Mouse (Mus musculus): ENCODE measurements at regions not wholly inside any gene's neighbourhood (a gene's known extent, or its start where the extent isn't known, plus 50 kb on each side); places are given as distances from the start of the nearest gene placed in this dataset.

DNA sequence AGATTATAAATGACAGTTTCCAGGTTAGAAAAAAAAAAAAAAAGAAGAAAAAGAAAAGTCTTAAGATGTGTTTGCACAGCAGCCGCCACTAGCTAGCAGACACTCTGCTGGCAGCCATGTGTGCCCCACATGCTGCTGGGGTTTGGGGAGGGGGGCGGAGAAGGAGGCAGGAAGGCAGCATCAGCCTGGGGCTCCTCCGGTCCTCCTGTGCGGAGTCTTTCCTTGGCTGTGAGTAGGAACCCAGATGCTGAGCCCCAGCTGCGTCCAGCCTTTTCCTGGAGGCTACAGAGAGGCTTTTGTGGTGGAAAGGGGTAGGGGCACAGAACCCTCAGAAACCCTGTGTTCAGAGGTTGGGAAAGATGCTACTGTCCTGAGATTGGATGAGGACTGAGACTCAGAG, 169.0 kb downstream of the Gadd45g start:
- DNase-seq (ENCODE audit: low spot score), result no peak

DNA sequence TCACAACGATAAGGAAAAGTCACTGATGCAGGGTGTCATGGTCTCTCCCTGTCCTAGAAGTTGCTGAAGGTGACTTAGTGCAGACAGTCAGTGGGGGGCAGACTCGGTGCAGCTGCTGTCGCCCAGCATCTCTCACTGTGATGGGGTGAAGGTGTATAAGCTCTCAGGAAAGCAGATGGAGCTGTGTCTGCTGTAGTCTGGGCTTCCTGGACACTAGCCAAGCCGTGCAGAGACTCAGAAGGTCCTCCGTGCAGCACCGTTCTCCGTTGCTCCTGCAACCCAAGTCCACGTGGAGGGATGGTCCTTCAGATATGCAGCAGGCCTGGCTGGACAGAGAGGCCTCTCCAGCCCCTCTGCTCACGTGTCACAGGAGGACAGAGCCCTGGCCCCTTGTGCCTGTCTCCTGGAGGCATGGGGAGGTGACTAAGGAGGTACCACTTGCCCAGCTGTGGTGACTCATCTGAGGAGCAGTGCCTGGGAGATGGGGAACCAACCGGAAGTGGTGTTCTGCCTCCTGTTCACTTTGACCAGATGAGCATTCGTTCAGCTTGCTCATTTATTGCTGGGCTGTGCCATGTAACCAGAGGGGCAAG, 171.2 kb downstream of the Gadd45g start:
- DNase-seq (ENCODE audit: low spot score), result no peak

DNA sequence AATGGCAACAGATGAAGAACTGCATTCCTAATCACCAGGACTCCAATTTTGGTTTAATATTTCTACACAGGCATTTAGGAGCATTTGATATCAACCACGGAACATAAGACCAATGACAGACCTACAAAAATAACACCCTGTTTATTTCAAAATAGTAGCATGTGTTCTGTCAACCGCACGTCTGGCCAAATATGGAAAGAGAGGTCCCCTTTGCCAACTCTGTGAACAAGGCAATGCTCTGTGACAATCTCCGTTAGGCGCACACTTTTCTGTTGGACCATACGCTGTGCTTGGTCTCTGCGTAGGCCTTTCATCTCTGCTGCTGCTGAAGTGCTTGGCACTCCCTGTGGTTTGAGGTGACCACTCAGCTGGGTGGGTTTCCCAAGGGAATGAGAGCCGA, 173.2 kb downstream of the Gadd45g start:
- DNase-seq (ENCODE audit: low spot score), result peak; percentile 33

DNA sequence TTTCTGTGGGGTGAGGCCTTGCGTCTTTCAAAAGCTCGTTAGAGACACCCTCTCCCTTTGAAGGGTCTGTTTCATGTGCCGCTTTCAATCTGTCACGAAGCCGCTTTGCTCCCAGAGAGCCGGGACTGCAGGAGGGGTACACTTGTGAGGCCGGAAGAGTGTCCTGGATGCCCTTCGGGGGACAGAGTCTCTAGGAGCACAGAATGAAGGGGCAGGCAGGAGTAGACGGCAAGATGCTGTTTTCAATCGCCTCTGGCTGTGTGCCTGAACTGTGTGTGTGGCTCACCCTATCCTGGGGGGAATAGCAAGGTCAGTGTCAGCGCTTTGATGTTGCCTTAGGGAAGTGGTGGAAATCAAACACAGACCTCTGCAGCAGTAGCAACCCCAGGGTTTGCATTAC, 174.7 kb downstream of the Gadd45g start:
- DNase-seq (ENCODE audit: low spot score), result no peak

DNA sequence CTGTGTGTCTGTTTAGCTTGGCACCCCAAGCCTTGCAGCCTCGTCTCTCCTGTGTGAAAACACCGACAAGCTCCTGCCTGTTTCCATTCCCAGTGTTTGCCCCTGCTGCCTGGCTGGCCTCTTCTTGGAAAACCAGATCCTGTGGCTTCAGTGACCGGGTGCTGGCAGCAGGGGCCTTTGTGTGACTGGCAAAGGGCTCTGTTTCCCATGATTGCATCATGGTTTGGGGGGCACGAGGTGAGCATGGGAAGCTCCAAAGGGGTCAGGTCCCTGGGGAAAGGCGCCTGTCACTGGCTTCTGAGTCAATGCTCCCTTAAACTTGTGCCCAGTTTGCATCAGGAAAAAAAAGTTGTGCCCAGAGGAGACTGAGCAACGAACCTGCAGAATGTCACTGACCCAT, 175.3 kb downstream of the Gadd45g start:
- DNase-seq (ENCODE audit: low spot score), result no peak

GRCm38 (mm10) chr13:52022529-52022928, 176.1 kb downstream of the Gadd45g start:
- no peak for DNase-seq (ENCODE audit: low spot score)

DNA sequence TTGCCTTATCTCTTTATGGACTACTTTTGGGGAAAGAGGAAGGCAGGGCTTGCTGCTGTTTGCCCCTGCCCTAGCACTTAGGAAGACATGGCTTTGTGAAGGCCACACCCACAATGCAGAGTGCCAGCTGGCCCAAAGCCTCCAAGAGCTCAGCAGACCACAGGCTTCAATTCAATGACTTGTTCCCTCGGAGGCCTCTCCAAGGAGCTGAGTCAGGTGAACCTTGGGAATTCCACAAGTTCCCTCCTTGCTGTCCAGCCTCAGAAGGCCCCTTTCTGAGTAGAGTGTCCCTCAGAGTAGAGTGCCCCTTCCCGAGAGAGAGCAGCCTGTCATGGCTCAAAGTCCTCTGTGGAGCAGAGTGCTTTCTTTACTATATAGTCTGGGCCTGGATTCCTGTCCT, 177.9 kb downstream of the Gadd45g start:
- DNase-seq (ENCODE audit: low spot score), result no peak

GRCm38 (mm10) chr13:52024832-52025481, 178.5 kb downstream of the Gadd45g start:
- no peak for DNase-seq (ENCODE audit: low spot score)

- DNase-seq (ENCODE audit: low spot score), result no peak
Observed at GRCm38 (mm10) chr13:52025482-52025848, 179.0 kb downstream of the Gadd45g start.

DNA sequence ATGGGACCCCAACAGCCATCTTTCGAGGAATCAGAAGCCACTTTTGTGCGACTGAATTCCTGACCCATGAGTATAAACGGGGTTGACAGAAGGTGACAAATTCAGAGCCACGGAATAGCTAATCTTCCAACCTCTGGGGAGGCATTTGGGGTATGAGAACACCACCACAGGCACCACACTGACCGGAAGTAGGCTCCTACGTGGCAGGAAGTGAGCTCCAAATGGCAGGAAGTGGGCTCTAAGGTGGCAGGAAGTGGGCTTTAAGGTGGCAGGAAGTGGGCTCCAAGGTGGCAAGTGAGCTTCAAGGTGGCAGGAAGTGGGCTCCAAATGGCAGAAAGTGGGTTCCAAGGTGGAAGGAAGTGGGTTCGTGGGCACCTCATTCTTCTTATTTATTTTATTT, 179.8 kb downstream of the Gadd45g start:
- no peak for DNase-seq (ENCODE audit: low spot score)

DNA sequence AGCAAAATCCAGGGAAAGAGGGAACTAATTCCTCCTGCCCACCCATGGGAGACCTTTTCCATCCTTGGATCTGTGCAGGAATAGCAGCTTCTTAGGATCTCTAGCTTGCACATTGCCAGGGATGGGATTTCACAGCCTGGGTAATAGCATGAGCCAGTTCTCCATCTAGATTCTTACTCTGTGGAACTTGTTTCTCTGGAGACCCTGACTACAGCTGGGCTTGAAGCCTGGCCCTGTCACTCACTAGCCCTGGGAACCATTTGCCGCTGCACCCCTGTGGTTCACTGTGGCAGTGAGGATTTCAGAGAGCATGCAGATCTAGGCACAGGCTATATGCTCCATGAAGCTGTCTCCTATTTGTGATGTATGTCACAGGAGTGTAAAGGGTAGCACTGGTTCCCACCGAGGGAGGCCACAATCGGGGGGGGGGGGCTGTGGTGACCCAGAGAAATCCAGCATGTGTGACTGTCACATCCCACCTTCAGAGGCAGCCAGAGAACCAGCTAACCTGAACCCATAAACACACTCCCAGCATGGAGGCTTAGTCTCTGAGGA, 183.5 kb downstream of the Gadd45g start:
- DNase-seq (ENCODE audit: low spot score), result no peak

DNA sequence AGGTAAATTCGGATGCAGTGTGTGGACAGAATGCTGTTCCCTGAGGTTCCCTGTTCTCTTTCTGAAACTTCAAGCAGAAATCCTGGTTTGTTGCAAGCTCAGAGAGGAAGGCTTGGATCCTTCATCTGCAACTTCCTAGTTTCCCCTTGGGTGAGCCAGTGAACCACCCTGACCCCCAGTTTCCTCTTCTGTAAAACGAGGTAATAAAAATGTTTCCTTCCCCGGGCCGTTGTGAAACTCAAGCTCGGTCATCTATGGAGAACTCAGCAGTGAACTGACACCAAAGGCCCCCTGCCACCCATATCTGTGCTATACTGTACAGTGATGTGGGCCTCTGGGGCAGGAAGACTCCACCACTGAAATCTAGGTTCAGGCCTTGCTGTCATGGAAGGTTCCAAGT, 185.0 kb downstream of the Gadd45g start:
- no peak for DNase-seq (ENCODE audit: low spot score)

GRCm38 (mm10) chr13:52035731-52036130, 189.3 kb downstream of the Gadd45g start:
- no peak for DNase-seq (ENCODE audit: low spot score)

- DNase-seq (ENCODE audit: low spot score), result no peak
Observed at GRCm38 (mm10) chr13:52036351-52036750, 189.9 kb downstream of the Gadd45g start.

DNA sequence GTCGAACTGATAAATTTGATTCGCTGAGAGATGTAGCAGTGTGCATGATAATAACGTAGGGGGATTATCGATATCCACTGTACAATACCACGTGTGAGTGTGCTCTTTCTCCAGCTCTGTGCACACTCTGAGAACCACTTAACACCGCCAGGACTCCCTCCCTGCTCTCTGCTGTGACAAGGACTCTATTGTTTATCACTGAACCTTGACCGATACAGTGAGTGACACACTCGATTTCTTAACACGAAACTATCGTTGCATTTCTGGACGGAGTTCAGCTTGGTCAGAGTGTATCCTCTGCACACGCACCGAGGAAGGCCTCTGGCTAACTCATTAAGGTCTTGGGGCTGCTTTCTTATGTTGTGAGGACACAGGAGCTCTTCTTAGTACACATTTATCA, 190.7 kb downstream of the Gadd45g start:
- no peak for DNase-seq (ENCODE audit: low spot score)

DNA sequence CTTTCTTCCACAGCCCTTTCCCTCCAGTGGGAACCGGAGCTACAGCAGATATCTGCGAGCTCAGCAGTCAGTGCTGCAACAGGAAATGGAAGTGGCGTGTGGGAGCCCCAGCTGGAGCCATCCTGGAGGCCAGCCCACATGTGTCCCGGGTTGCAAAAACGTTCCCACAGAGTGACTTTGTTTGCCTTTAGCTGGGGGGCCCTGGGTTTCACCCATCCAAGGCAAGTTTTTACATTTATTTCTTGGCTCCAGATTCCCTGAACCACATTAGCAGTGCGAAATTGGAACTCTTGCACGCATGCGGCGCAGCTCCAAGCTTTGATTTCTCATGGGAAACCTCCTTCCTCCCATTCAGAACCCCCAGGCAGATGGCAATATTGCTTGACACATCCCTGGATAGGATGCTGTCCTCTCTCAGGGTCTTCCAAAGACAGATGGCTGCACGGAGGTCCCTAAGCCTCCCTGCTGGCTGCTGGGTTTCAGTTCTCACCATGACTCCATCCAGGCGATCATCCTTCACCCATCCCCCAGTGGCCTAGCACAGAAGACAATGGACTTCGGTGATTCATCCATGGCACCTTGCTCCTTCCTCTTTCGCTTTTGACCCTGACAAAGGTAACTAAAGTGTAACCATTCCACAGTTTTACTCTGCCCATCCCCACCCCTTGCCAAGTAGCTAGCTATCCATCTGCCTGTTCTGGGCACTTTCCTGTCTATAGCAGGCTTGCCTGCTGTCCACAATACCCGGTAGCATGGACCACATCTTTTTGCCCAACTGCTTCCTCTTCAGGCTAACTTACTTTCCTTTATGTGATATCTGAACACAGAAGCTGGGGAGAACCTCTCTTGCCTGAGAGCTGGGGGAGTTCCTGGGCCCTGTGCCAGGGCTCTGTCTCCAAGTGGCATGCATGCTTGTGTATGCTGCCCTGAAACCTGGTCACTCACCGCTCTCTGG, 195.3 kb downstream of the Gadd45g start:
- no peak for DNase-seq (ENCODE audit: low spot score)

GRCm38 (mm10) chr13:52042867-52043266, 196.4 kb downstream of the Gadd45g start:
- no peak for DNase-seq (ENCODE audit: low spot score)

DNA sequence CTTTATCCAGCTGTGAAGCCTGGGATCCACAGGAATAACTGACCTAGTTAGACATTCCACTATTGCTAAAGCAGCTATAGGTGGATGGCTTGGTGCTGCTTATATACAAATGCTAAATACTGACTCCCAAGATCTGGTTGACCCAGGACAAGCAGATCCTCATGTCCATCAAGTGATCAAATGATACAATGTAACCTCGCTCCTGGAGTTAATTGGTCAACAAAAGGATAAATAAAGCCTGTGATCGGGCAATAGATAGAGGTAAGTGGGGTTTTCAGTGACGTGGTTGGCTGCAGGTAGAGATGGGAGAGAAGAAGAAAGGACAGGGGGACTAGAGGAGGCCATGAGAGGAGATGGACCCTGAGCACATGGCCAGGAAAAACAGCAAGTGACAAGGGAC, 197.4 kb downstream of the Gadd45g start:
- DNase-seq (ENCODE audit: low spot score), result no peak

DNA sequence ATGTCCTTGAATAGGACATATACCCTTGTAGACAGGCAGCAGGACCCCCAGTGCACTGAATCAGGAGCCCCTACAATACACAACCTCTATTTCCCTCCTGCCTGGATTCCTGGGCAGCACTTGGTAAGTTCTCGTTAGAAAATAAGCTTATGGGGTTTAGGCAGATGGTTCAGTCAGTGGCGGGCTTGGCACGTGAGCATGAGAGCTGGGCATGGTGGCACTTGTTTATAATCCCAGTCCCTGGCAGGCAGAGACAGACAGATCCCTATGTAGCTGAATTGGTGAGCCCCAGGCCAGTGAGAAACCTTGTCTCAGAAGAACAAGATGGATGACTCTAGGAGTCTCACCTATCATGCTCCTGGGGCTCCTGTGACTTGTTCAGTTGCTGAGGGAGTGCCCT, 198.9 kb downstream of the Gadd45g start:
- DNase-seq (ENCODE audit: low spot score), result no peak

DNA sequence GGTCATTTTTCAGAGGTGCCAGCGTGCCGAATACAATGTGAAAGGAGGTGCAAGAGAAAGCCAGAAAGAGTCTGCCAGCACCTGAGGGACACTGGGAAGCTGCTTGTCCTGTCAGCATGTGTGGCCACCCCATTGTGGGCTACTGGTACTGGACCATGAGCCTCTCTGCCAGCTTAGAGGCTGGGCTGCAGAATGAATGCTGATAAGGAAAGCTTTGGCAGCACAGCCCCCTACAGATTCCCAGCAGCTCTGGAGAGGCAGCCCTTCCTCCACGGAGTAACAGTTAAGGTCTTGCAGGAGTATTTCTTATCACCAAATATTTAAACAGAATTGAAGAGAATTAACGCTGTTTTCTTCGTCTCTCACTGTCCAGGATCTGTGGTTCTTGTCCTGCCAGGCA, 199.5 kb downstream of the Gadd45g start:
- DNase-seq (ENCODE audit: low spot score), result no peak

GRCm38 (mm10) chr13:52046700-52047099, 200.2 kb downstream of the Gadd45g start:
- DNase-seq (ENCODE audit: low spot score), result no peak

DNA sequence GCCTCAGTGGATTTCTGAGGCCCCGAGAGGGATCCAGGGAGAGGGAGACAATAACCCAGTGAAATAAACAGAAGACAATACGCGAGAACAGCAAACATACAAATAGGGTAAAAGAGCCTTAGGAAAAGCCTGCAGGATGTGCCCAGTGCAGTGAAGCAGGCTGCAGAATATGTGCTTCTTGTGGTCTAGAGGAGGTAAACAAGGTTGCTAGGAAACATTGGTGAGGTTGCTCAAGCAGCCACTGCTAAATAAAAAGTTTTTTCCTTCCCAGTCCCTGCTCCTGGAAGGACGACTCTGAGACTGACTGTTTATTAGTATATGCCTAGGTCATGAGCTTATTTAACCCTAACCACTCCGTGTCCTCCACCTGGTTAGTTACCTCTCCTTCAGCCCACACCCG, 201.5 kb downstream of the Gadd45g start:
- DNase-seq (ENCODE audit: low spot score), result no peak

GRCm38 (mm10) chr13:52048777-52049176, 202.3 kb downstream of the Gadd45g start:
- DNase-seq (ENCODE audit: low spot score), result no peak

All from layer of hippocampus, adult 9-10 months (tissue).